Mouse (Mus musculus): Measurements from ENCODE around the gene Itm2b. TPM values are rescaled to one million over a fixed set of nuclear protein-coding genes. Genes with fewer than 3 reads are reported as not detected.

Itm2b gene
- polyA plus RNA-seq, 1 experiment from 2014 or later: 763 TPM

DNA sequence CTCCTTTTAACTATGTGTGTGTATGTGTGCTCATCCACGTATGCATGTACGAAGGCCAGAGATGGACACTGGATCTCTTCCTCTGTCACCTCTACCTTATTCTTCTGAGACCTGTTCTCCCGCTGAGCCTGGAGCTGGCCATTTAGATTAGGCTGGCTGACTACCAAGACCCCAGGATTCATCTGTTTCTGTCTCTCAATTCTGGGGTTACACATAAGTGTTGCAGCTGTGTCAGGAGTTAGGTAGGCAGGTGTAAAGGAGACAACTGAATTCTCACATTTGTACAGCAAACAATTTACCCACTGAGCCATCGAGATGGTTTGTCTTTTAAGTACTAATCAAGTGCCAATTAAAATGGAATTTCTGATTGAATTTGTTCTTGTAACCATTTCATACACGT is 72.2 kb downstream of the Itm2b start:
- no peaks in the 10 kb centered on the region for H3K36me3 ChIP-seq
- H3K9me3 ChIP-seq (replicated peaks): no peaks in the 10 kb centered on the region
- 86% methylated on average over 5 of the region's 5 CpGs for WGBS
- no peak overlapping the region for H3K4me2 ChIP-seq
- H3K4me1 ChIP-seq: peaks cover 5% of the 10 kb centered on the region
- no peak overlapping the region for H3K4me3 ChIP-seq (replicated peaks)
- H3K9ac ChIP-seq (replicated peaks): no peak overlapping the region
- ATAC-seq (ENCODE audit: low FRiP score): no peak
- no peaks in the 10 kb centered on the region for H3K27me3 ChIP-seq (replicated peaks)
- no peak overlapping the region for H3K27ac ChIP-seq (replicated peaks)

Other genes with a start within 250 kb of the Itm2b start
- 4.0 and 5.7 TPM in 2 replicates for gene Lpar6, start 147.4 kb downstream of the Itm2b start, polyA plus RNA-seq (2015; fragmentation: Nextera tagmentation; extraction: Ambion mirVana)
- 20.3 and 25.4 TPM in 2 replicates for gene Rb1, start 59.5 kb downstream of the Itm2b start, polyA plus RNA-seq (2015; fragmentation: Nextera tagmentation; extraction: Ambion mirVana)
- 79.9 and 81.6 TPM in 2 replicates for gene Med4, start 124.7 kb upstream of the Itm2b start, polyA plus RNA-seq (2015; fragmentation: Nextera tagmentation; extraction: Ambion mirVana)
- gene Sucla2, start 140.0 kb upstream of the Itm2b start, polyA plus RNA-seq (2015; fragmentation: Nextera tagmentation; extraction: Ambion mirVana): 139 and 140 TPM in 2 replicates
- 7.9 and 8.5 TPM in 2 replicates for gene Nudt15, start 163.0 kb upstream of the Itm2b start, polyA plus RNA-seq (2015; fragmentation: Nextera tagmentation; extraction: Ambion mirVana)